Mouse (Mus musculus): ENCODE data around the gene Tmem164. TPM values are rescaled to one million over a fixed set of nuclear protein-coding genes. Genes with fewer than 3 reads are reported as not detected.

Tmem164 gene
- polyA plus RNA-seq, 1 experiment from 2014 or later = 14.3 TPM

DNA sequence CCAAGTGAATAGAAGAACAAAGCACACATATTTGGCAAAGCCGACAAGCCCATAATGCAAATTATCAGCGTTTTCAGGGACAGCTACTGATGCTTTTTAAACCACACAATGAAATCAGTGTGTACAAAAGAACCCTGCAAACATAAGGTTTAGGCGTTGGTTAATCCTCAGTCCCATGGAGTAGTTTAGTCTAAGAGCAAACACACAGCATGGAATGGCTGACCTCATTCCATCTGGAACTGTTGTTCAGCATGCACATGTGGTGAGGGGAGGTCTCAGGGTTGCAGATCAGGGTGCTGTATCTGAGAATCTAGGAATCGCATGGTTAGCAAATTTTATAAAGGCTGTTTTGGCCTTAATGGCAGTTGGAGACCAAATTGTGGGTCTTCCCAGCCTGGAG, 69.6 kb downstream of the Tmem164 start:
- Histone ChIP-seq H3K9me3 (ENCODE audit: control insufficient read depth) (no peaks in the 10 kb centered on the region), H3K9ac (ENCODE audit: low read depth, low read length) (no peak overlapping the region), H3K27me3 (replicated peaks; ENCODE audit: control insufficient read depth, insufficient read depth, low read length) (no peaks in the 10 kb centered on the region), H3K36me3 (ENCODE audit: control insufficient read depth, insufficient read depth) (no peaks in the 10 kb centered on the region), H3K27ac (ENCODE audit: low read depth, low read length) (no peak overlapping the region), H3K4me1 (replicated peaks; ENCODE audit: control insufficient read depth, insufficient read depth, low read length) (no peaks in the 10 kb centered on the region), H3K4me2 (replicated peaks; ENCODE audit: low read depth) (no peak overlapping the region), H3K4me3 (ENCODE audit: low read depth, low read length) (no peak overlapping the region)
- WGBS = 60% methylated on average over 4 of the region's 4 CpGs
- TF ChIP-seq CTCF (IDR thresholded peaks at IDR 0.05; ENCODE audit: low read depth) = no peak
- ATAC-seq = no peak

DNA sequence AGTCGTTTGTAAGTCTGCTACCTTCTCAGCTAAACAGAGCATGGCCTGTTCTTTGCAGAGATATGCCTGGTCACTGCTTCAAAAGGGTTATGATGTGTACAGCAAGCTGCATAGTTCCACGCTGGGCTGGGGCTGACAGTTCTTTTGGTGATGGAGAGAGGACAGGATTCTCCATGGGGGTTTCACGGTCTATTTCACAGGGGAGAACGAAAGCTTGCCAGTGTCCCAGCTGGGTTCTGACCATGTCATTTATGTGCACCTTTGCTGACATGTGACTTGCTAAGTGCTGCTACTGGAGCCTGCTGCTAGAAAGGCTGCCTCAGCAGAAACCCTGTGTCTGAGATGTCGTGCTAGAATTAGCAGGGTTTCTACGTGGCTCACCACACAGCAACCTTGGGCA, 74.3 kb downstream of the Tmem164 start:
- Histone ChIP-seq H3K27ac (ENCODE audit: low read depth, low read length) (no peak overlapping the region), H3K4me1 (replicated peaks; ENCODE audit: control insufficient read depth, insufficient read depth, low read length) (no peaks in the 10 kb centered on the region), H3K4me2 (replicated peaks; ENCODE audit: low read depth) (no peak overlapping the region), H3K9me3 (ENCODE audit: control insufficient read depth) (no peaks in the 10 kb centered on the region), H3K9ac (ENCODE audit: low read depth, low read length) (no peak overlapping the region), H3K4me3 (ENCODE audit: low read depth, low read length) (no peak overlapping the region), H3K36me3 (ENCODE audit: control insufficient read depth, insufficient read depth) (no peaks in the 10 kb centered on the region; the same call in 1 of the 2 replicates), H3K27me3 (replicated peaks; ENCODE audit: control insufficient read depth, insufficient read depth, low read length) (no peaks in the 10 kb centered on the region)
- no peak for TF ChIP-seq CTCF (IDR thresholded peaks at IDR 0.05; ENCODE audit: low read depth)
- ATAC-seq = no peak
- WGBS = 83% methylated on average over 6 of the region's 6 CpGs

DNA sequence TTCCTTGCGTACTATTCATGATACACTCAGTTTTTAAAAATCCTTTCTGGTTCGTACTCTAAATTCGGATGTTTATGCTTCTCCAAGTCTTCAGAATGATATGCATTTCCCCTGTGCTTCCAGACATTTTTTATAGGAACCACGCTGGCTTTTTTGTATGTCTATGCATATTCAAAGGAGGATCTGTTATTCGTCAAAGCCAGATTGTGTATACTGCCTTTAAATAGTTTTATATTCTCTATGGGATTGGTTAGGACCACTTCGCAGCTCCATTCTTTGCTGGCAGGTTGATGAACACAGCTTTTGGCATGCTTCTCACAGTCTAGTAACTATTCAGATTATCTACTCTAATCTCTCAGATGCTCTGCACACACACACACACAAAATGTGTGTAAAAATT, 79.2 kb downstream of the Tmem164 start:
- 75% methylated on average over 6 of the region's 6 CpGs for WGBS
- Histone ChIP-seq H3K27me3 (replicated peaks; ENCODE audit: control insufficient read depth, insufficient read depth, low read length) (no peaks in the 10 kb centered on the region), H3K4me3 (ENCODE audit: low read depth, low read length) (no peak overlapping the region), H3K9ac (ENCODE audit: low read depth, low read length) (no peak overlapping the region), H3K9me3 (ENCODE audit: control insufficient read depth) (no peaks in the 10 kb centered on the region), H3K36me3 (ENCODE audit: control insufficient read depth, insufficient read depth) (no peaks in the 10 kb centered on the region; the same call in 1 of the 2 replicates), H3K4me2 (replicated peaks; ENCODE audit: low read depth) (no peak overlapping the region), H3K4me1 (replicated peaks; ENCODE audit: control insufficient read depth, insufficient read depth, low read length) (no peaks in the 10 kb centered on the region), H3K27ac (ENCODE audit: low read depth, low read length) (no peak overlapping the region)
- TF ChIP-seq CTCF (IDR thresholded peaks at IDR 0.05; ENCODE audit: low read depth) = no peak
- no peak for ATAC-seq

DNA sequence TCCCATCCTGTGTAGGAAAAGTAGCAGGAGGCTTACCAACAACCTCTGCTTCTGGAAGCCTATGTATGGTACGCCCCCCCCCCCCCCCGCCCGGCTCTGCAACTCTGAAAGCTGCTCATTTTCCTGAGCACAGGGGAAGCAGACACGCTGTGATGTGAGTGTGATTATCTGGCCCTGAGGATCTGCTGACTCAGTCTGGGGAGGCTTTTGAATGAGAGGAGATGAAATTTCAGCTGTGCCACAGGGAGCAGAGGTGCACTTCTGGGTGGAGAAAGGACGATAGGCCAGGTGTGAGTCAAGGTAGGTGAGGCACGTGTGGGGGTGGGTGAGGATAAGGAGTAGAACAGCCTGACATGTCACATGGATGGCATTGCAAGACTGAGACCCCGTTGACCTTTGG, 82.1 kb downstream of the Tmem164 start:
- H3K4me2 ChIP-seq (replicated peaks; ENCODE audit: low read depth) = no peak overlapping the region
- TF ChIP-seq CTCF (IDR thresholded peaks at IDR 0.05; ENCODE audit: low read depth) = no peak
- no peak for ATAC-seq
- H3K27me3 ChIP-seq (replicated peaks; ENCODE audit: control insufficient read depth, insufficient read depth, low read length) = no peaks in the 10 kb centered on the region
- H3K4me3 ChIP-seq (ENCODE audit: low read depth, low read length) = no peak overlapping the region
- H3K36me3 ChIP-seq (ENCODE audit: control insufficient read depth, insufficient read depth) = no peaks in the 10 kb centered on the region
- no peaks in the 10 kb centered on the region for H3K9me3 ChIP-seq (ENCODE audit: control insufficient read depth)
- no peaks in the 10 kb centered on the region for H3K4me1 ChIP-seq (replicated peaks; ENCODE audit: control insufficient read depth, insufficient read depth, low read length)
- WGBS = 74% methylated on average over 6 of the region's 7 CpGs
- no peak overlapping the region for H3K27ac ChIP-seq (ENCODE audit: low read depth, low read length)
- no peak overlapping the region for H3K9ac ChIP-seq (ENCODE audit: low read depth, low read length)

DNA sequence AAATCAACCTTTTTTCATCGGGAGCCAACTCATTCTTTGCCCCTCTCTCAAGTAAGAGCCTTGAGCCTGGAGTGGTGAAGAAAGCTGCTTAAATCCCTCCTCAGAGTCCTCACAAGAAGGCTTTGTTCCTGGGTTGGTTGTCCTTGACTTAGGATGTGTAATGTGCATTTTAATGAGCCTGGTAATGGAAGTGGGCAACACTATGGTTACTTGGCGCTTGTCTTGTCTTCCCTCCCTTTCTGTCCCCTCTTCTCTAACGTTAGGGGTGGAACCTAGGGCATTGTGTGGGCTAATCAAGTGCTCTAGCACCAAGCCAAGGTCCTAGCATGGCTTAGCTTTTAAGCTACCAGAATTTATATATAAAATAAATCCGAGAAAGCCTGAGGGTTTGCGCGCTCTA, 88.5 kb downstream of the Tmem164 start:
- Histone ChIP-seq H3K9me3 (ENCODE audit: control insufficient read depth) (no peaks in the 10 kb centered on the region), H3K9ac (ENCODE audit: low read depth, low read length) (no peak overlapping the region), H3K4me2 (replicated peaks; ENCODE audit: low read depth) (no peak overlapping the region), H3K4me3 (ENCODE audit: low read depth, low read length) (no peak overlapping the region), H3K36me3 (ENCODE audit: control insufficient read depth, insufficient read depth) (peaks cover 6% of the 10 kb centered on the region; the same call in 1 of the 2 replicates), H3K27me3 (replicated peaks; ENCODE audit: control insufficient read depth, insufficient read depth, low read length) (no peaks in the 10 kb centered on the region), H3K4me1 (replicated peaks; ENCODE audit: control insufficient read depth, insufficient read depth, low read length) (no peaks in the 10 kb centered on the region), H3K27ac (ENCODE audit: low read depth, low read length) (no peak overlapping the region)
- TF ChIP-seq CTCF (IDR thresholded peaks at IDR 0.05; ENCODE audit: low read depth) = no peak
- no peak for ATAC-seq
- WGBS = 92% methylated on average over 6 of the region's 6 CpGs

DNA sequence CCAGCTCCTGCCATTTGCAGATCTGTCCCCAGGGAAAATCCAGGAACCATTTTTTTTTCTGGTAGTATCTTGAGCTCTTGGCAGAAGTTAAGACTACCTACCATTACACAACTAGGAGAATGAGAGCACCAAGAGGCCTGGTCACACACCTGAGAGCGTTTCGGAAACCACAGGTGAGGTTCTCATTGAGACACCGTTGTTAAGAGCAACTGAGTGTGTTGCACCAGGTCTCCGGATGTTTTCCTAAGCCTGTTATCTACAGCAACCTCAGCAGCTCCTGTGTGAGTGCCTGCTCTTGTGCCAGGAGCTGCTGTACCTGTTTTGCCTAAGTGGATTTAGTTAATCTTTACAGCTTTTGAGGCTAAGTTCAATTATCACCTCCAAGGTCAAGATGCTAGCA, 92.5 kb downstream of the Tmem164 start:
- peaks cover 6% of the 10 kb centered on the region; the same call in 1 of the 2 replicates for H3K36me3 ChIP-seq (ENCODE audit: control insufficient read depth, insufficient read depth)
- no peaks in the 10 kb centered on the region for H3K9me3 ChIP-seq (ENCODE audit: control insufficient read depth)
- WGBS = 60% methylated on average over 4 of the region's 4 CpGs
- no peak for ATAC-seq
- H3K9ac ChIP-seq (ENCODE audit: low read depth, low read length) = no peak overlapping the region
- H3K4me1 ChIP-seq (replicated peaks; ENCODE audit: control insufficient read depth, insufficient read depth, low read length) = no peaks in the 10 kb centered on the region
- TF ChIP-seq CTCF (IDR thresholded peaks at IDR 0.05; ENCODE audit: low read depth) = no peak
- H3K27ac ChIP-seq (ENCODE audit: low read depth, low read length) = no peak overlapping the region
- no peak overlapping the region for H3K4me2 ChIP-seq (replicated peaks; ENCODE audit: low read depth)
- no peaks in the 10 kb centered on the region for H3K27me3 ChIP-seq (replicated peaks; ENCODE audit: control insufficient read depth, insufficient read depth, low read length)
- no peak overlapping the region for H3K4me3 ChIP-seq (ENCODE audit: low read depth, low read length)

DNA sequence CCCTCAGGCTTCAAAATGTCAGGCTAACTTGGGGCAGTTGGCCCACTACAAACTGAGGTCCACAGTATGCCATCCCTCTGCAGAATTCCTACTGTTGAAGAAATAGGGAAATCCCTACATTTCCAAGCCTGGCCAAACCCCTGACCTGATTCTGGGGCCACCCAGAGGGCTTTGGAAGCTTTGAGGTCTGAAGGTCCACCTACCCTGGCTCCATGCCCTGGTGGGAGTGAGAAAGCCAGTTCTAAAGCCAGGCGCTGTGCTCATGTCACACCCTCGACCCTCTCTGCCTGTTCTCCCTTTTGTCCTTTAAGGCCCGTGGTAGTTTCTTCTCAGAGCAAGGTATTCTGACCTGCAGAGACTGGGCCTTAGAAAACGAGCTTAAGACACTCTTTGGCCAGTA, 94.9 kb downstream of the Tmem164 start:
- Histone ChIP-seq H3K9ac (ENCODE audit: low read depth, low read length) (no peak overlapping the region), H3K4me1 (replicated peaks; ENCODE audit: control insufficient read depth, insufficient read depth, low read length) (no peaks in the 10 kb centered on the region), H3K27ac (ENCODE audit: low read depth, low read length) (no peak overlapping the region), H3K27me3 (replicated peaks; ENCODE audit: control insufficient read depth, insufficient read depth, low read length) (no peaks in the 10 kb centered on the region), H3K36me3 (ENCODE audit: control insufficient read depth, insufficient read depth) (peaks cover 6% of the 10 kb centered on the region; the same call in 1 of the 2 replicates), H3K4me3 (ENCODE audit: low read depth, low read length) (no peak overlapping the region), H3K9me3 (ENCODE audit: control insufficient read depth) (no peaks in the 10 kb centered on the region), H3K4me2 (replicated peaks; ENCODE audit: low read depth) (no peak overlapping the region)
- no peak for ATAC-seq
- 66% methylated on average over 4 of the region's 4 CpGs for WGBS
- no peak for TF ChIP-seq CTCF (IDR thresholded peaks at IDR 0.05; ENCODE audit: low read depth)

Measured in intestine, postnatal 0 days (tissue).